Mouse (Mus musculus) kidney, embryonic 14.5 days (tissue): ENCODE results near the gene Dock11. TPM values are rescaled to one million over a fixed set of nuclear protein-coding genes. Genes with fewer than 3 reads are reported as not detected.

Experiments used
- ATAC-seq: fragments of 200-750 bp; cut with Nextera tagmentation; 2 replicates; pipeline ENCODE4 v1.8.0; 2017; ENCODE audit warnings: moderate number of reproducible peaks, mild to moderate bottlenecking, moderate TSS enrichment, moderate library complexity; ENCODE audit not compliant: low FRiP score, low TSS enrichment
- H3K27ac ChIP-seq: fragments of 300-500 bp; sonication (generic); 2 replicates; pipeline ENCODE4 v1.5.1; 2014; ENCODE audit warnings: low read depth, mild to moderate bottlenecking, low read length, moderate library complexity, mixed read lengths
- H3K27me3 ChIP-seq: fragments of 300-500 bp; sonication (generic); 2 replicates; pipeline ENCODE4 v1.6.1; 2014; ENCODE audit warnings: mild to moderate bottlenecking, low read length; ENCODE audit not compliant: control insufficient read depth, insufficient read depth
- H3K36me3 ChIP-seq: fragments of 300-500 bp; sonication (generic); 2 replicates; pipeline ENCODE4 v1.6.1; 2014; ENCODE audit warnings: low read length, mixed read lengths; ENCODE audit not compliant: control insufficient read depth, insufficient read depth
- H3K4me1 ChIP-seq: fragments of 300-500 bp; sonication (generic); 2 replicates; pipeline ENCODE4 v1.6.1; 2014; ENCODE audit warnings: low read length, mixed read lengths; ENCODE audit not compliant: control insufficient read depth, insufficient read depth
- H3K4me2 ChIP-seq: fragments of 300-500 bp; sonication (generic); replicated peaks from 2 replicates; pipeline ENCODE4 v1.6.1; 2014; ENCODE audit warnings: low read depth, mild to moderate bottlenecking, low read length
- H3K4me3 ChIP-seq: fragments of 300-500 bp; sonication (generic); 2 replicates; pipeline ENCODE4 v1.5.1; 2014; ENCODE audit warnings: mild to moderate bottlenecking, low read length
- H3K9ac ChIP-seq: fragments of 300-500 bp; sonication (generic); 2 replicates; pipeline ENCODE4 v1.6.1; 2014; ENCODE audit warnings: low read depth, mild to moderate bottlenecking, low read length, moderate library complexity
- H3K9me3 ChIP-seq: fragments of 300-500 bp; sonication (generic); 2 replicates; pipeline ENCODE4 v1.6.1; 2016; ENCODE audit warnings: low read length; ENCODE audit not compliant: control insufficient read depth
- WGBS: fragments of 180-500 bp; shearing (Covaris S2); extraction: QIAGEN DNeasy Blood & Tissue Kit; methylation state at CpG from one replicate; pipeline ENCODE4 v1.1.7; 2014; 5-methylcytosine and 5-hydroxymethylcytosine counted together
- polyA plus RNA-seq: library from polyadenylated mRNA; unstranded; fragments of >200 nt; fragmentation: Nextera tagmentation; extraction: Ambion mirVana; gene quantifications from 2 replicates; pipeline ENCODE4 v1.2.1, GENCODE M21; 2014

Dock11 gene
- polyA plus RNA-seq, 1 experiment from 2014 or later: 22.8 TPM

- no peak overlapping the region for H3K4me2 ChIP-seq
- H3K27ac ChIP-seq: no peak overlapping the region
- no peaks in the 10 kb centered on the region for H3K36me3 ChIP-seq
- no peaks in the 10 kb centered on the region for H3K9me3 ChIP-seq
- H3K27me3 ChIP-seq: no peaks in the 10 kb centered on the region
- 60% methylated on average over 3 of the region's 3 CpGs for WGBS
- no peaks in the 10 kb centered on the region for H3K4me1 ChIP-seq
- H3K4me3 ChIP-seq: no peak overlapping the region
- no peak for ATAC-seq
- H3K9ac ChIP-seq: no peak overlapping the region
Measured at GRCm38 (mm10) chrX:36108601-36109000, 220.0 kb downstream of the Dock11 start.

GRCm38 (mm10) chrX:36111622-36112421, 223.2 kb downstream of the Dock11 start, which contains the start of gene Il13ra1:
Il13ra1 (plus strand) TSS chrX:36112110.
- Histone ChIP-seq H3K4me2 (peak within 1 kb of the TSS; percentile 50), H3K9ac (peak within 1 kb of the TSS; percentile 69), H3K9me3 (no peaks in the 10 kb centered on the region), H3K27ac (no peak within 1 kb of the TSS), H3K4me1 (no peaks in the 10 kb centered on the region), H3K36me3 (no peaks in the 10 kb centered on the region), H3K27me3 (no peaks in the 10 kb centered on the region), H3K4me3 (peak within 1 kb of the TSS; percentile 50)
- 25% methylated on average over 41 of the region's 51 CpGs for WGBS
- peak; percentile 89 for ATAC-seq

GRCm38 (mm10) chrX:36112422-36112750, 223.8 kb downstream of the Dock11 start:
- peak overlapping the region; percentile 69 for H3K9ac ChIP-seq
- 23% methylated on average over 9 of the region's 9 CpGs for WGBS
- peak overlapping the region; percentile 50 for H3K4me2 ChIP-seq
- peak overlapping the region; percentile 50 for H3K4me3 ChIP-seq
- H3K4me1 ChIP-seq: no peaks in the 10 kb centered on the region
- H3K27me3 ChIP-seq: no peaks in the 10 kb centered on the region
- H3K9me3 ChIP-seq: no peaks in the 10 kb centered on the region
- ATAC-seq: no peak
- no peaks in the 10 kb centered on the region for H3K36me3 ChIP-seq
- no peak overlapping the region for H3K27ac ChIP-seq

- 81% methylated on average over 4 of the region's 4 CpGs for WGBS
- no peak for ATAC-seq
Measured at GRCm38 (mm10) chrX:36115171-36115570, 226.5 kb downstream of the Dock11 start.

More at GRCm38 (mm10) chrX:36115171-36115570, 226.5 kb downstream of the Dock11 start:
- H3K4me3 ChIP-seq: no peak overlapping the region
- H3K27ac ChIP-seq: no peak overlapping the region
- no peaks in the 10 kb centered on the region for H3K4me1 ChIP-seq
- no peak overlapping the region for H3K4me2 ChIP-seq
- H3K9ac ChIP-seq: no peak overlapping the region
- no peaks in the 10 kb centered on the region for H3K9me3 ChIP-seq
- no peaks in the 10 kb centered on the region for H3K27me3 ChIP-seq
- no peaks in the 10 kb centered on the region for H3K36me3 ChIP-seq

Other genes starting within 250 kb of the Dock11 start
- 19.0 and 27.0 TPM in 2 replicates for gene Il13ra1, start 223.3 kb downstream of the Dock11 start, polyA plus RNA-seq